Mouse (Mus musculus): ENCODE data around the gene Dtnb. TPM values are rescaled to one million over a fixed set of nuclear protein-coding genes. Genes with fewer than 3 reads are reported as not detected.

Gene Dtnb
- total RNA-seq, 2 experiments from 2014 or later, result 1.6 to 4.3 TPM

GRCm38 (mm10) chr12:3570711-3571400 lies 1.3 kb upstream of the Dtnb start:
- intact Hi-C loops (cut with DNase I), result no loop called here
- DNase-seq, result no peak

GRCm38 (mm10) chr12:3572581-3573397 lies 608 bp downstream of the Dtnb start:
- DNase-seq, result peak; percentile 18 to 42
- intact Hi-C loops (cut with DNase I), result no loop called here

DNA sequence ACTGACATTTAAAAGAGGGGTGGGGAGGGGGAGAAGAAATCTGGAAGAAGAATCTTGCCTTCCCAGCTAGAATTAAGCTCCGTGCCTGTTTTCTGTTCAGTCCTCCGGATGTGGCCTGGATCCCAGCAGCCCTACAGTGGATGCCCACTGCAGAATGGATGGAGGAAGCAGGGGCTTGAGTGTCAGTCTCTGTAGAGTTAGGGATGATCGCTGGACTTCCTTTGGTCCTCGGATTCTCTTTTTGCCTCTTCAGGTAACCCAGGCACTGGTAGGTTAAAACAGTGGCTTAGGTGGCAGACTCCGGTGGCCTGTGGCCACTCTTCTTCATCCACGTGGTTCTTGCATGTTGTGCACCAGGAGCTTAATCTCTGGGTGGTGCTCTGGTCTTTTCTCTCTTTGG lies 1.2 kb downstream of the Dtnb start:
- intact Hi-C loops (cut with DNase I), result no loop called here
- no peak for DNase-seq

DNA sequence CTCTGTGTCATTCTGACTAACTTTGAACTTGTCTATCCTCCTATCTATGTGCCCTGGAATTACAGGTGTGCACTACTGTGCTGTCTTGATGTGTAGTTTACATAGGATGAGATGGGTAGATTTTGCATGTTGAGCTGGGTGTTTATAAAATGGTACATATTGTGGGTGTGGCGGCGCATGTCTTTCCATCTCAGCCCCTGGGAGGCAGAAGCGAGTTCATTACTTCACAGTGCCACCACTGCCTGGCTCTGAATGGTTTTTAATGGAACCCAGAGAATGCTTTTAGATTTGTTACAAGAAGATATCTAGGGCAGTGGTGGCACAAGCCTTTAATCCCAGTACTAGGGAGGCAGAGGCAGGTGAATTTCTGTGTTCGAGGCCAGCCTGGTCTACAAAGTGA lies 2.5 kb downstream of the Dtnb start:
- intact Hi-C loops (cut with DNase I), result no loop called here
- no peak for DNase-seq

GRCm38 (mm10) chr12:3579958-3580530 lies 7.9 kb downstream of the Dtnb start:
- no peak for DNase-seq
- intact Hi-C loops (cut with DNase I), result no loop called here

DNA sequence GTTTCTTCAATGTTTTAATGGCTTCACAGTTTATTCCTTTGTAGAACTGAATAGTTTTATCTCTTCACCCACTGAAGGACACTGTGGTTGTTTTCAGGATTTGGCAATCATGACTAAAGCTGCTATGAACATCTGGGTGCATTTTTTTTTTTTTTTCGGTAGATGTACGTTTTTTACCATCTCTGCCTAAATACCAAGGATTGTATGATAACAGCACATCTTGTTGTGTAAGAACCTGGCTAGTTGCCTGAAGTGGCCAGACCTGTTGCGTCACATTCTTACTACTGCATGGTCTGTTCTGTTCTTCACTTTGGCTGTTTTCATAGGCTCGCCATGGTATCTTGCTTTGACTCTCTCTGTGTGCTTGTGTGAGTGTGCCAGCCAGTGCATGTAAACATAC lies 10.4 kb downstream of the Dtnb start:
- intact Hi-C loops (cut with DNase I), result no loop called here
- no peak for DNase-seq

DNA sequence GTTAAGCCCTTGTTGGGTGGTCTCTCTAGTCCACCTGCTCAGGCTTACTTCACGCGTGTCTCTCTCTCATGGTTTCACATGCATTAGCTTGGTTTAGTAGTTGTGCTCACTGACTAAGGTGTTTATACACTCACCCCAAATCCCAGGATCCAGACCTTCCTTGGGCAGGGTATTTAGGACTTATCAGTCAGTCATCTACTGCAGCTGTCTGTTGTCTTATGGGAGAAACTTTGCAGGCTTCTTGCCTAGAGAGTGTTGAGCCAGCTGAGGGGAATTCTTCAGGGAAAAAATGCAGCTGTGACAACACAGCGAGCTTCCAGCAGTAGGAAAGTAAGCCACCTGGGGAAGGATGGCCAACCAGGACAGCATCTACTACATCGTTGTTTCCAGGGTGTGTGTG lies 13.3 kb downstream of the Dtnb start:
- DNase-seq, result no peak
- intact Hi-C loops (cut with DNase I), result no loop called here

GRCm38 (mm10) chr12:3587010-3587409 lies 14.8 kb downstream of the Dtnb start:
- no peak for DNase-seq
- intact Hi-C loops (cut with DNase I), result no loop called here

GRCm38 (mm10) chr12:3590039-3590438 lies 17.9 kb downstream of the Dtnb start:
- intact Hi-C loops (cut with DNase I), result no loop called here

GRCm38 (mm10) chr12:3591595-3591994 lies 19.4 kb downstream of the Dtnb start:
- no peak for DNase-seq
- intact Hi-C loops (cut with DNase I), result no loop called here

More at GRCm38 (mm10) chr12:3590039-3590438, 17.9 kb downstream of the Dtnb start:
- DNase-seq, result no peak

DNA sequence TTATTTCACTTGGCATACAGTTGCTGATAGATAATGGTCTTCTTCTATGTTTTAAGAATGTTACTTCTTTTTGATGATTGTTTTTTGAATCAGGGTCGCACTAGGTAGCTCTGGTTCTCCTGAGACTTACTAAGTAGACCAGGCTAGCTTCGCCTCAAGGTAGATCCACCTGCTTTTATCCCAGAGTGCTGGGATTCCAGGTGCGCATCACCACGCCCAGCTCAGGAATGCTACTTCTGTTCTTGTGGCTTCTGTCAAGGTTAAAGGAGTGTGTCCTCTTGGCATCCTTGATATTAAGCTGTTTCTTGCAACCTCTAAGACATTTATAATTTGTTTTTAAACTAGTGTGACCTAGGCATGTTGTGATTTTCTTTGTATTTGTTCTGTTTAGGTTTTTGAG lies 30.6 kb downstream of the Dtnb start:
- intact Hi-C loops (cut with DNase I), result no loop called here
- no peak for DNase-seq

DNA sequence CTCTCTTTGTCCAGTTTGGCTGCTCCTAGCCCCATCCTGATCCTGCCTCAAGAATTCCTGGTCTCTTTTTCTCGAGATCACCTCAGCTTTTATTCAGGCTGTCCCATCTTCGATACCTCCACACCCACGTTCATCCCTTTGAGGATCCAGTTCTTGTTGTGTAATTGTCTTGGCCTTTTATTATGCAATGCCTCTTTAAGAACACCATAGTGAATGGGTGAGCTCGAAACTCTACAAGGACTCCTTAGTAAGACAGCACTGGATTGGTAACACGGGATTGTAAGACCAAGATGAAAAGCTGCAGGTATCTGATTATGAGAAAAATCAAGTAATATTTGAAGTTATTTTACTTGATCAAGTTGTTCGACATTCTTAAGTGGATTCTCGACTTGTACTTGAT lies 34.0 kb downstream of the Dtnb start:
- no peak for DNase-seq

DNA sequence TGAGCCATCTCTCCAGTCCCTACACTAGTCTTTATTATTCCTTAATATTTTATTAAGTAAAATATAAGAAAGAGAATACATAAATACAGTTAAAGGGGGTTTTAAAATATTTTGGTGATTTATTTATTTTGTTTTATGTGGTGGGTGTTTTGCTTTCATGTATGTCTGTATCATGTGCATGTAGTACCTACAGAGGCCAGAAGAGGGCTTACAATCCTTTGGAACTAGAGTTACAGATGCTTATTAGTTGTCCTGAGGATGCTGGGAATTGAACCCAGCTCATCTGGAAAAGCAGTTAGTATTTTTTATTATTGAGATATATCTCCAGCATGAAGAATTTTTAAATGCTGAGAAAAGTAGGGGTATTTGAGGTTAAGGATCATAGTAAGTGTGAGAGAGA lies 37.6 kb downstream of the Dtnb start:
- no peak for DNase-seq
- intact Hi-C loops (cut with DNase I), result no loop called here

More for the DNA sequence above, 34.0 kb downstream of the Dtnb start:
- intact Hi-C loops (cut with DNase I), result no loop called here

GRCm38 (mm10) chr12:3611871-3612270 lies 39.7 kb downstream of the Dtnb start:
- intact Hi-C loops (cut with DNase I), result no loop called here
- no peak for DNase-seq

GRCm38 (mm10) chr12:3615041-3615440 lies 42.9 kb downstream of the Dtnb start:
- intact Hi-C loops (cut with DNase I), result no loop called here
- no peak for DNase-seq

DNA sequence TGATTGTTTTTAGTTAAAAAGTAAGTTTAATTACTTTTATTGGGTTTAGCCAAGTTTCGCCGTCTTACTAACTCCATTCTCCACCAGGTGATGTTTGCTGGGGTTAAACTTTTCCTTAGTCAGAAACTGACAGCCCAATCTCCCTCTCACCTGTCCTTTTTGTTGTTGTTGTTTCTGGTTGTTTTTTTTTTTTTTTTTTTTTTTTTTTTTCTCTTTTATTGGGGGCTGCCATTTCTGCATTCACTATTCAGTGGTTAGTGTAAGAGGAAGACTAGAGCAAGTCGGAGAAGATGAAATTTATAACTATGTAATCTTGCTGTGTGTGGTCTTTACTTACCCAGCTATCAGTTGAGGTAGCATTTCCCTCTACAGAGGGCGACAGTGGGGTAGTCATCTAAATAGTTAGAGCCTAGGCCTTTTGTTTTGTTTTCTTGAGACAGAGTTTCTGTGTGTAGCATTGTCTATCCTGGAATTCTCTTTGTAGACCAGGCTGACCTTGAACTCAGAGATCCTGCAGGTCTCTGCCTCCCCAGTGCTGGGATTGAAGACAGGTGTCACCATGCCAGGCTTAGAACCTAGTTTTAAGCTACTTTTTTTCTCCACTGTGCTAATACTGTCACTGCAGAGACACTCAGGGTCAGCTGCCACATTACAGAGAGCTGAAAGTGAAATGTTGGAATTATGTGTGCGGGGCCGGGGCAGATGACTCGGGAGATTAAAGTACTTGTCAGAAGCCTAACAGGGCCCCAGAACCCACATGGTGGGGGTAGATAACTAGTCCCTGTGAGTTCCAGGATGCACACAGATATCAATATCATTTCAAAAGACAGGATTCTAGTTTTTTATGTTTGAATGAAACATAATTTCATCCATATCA lies 46.2 kb downstream of the Dtnb start:
- intact Hi-C loops (cut with DNase I), result no loop called here
- DNase-seq, result no peak

DNA sequence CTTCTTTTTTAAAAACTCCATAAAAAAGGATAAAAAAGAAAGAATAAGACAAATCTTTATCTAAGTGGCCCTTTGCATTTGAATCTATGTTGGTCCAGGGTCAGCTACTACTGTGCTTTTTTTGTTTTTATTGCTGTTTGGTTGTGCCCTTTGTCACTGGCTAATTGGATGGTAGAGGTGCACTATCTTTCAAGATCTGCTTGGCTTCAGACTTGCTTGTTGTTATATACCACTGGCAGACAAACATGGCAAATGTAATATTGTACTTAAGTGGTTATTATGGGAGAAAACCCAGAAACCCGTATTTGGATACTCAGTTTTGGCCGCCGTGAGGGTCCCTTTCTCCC lies 46.8 kb downstream of the Dtnb start:
- DNase-seq, result no peak
- intact Hi-C loops (cut with DNase I), result no loop called here

DNA sequence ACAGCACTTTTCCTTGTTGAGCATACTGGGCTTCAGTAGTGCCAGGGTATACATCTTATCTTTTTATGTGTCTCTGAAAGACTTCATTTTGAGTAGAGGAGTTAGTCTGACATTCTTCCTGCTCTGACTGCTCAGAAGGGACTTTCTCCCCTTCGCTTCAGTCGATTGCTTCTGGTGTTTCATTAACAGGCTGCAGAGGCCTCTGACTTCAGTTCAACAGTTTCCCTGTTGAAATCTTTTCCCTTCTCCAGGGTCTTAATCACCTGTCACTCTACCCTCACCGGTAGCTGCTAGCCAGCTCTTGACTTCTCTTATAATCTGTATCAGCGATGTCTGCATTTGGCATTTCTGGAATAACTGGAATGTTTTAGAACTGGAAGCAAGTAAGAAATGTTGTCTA lies 54.7 kb downstream of the Dtnb start:
- no peak for DNase-seq
- intact Hi-C loops (cut with DNase I), result no loop called here

- DNase-seq, result no peak
- intact Hi-C loops (cut with DNase I), result no loop called here
These were observed 69.8 kb downstream of the Dtnb start for GRCm38 (mm10) chr12:3641931-3642330.

- intact Hi-C loops (cut with DNase I), result no loop called here
- DNase-seq, result no peak
These were observed 84.6 kb downstream of the Dtnb start for GRCm38 (mm10) chr12:3656799-3657198.

GRCm38 (mm10) chr12:3657234-3657633 lies 85.1 kb downstream of the Dtnb start:
- DNase-seq, result no peak
- intact Hi-C loops (cut with DNase I), result no loop called here
